Mouse (Mus musculus) right cerebral cortex, postnatal 25 days (tissue): Measurements from ENCODE around the gene Gck.

Experiments
- DNase-seq: peaks from one replicate; pipeline ENCODE4 v3.0.0; 2022

Gene Gck

GRCm38 (mm10) chr11:5949586-5950352 is at the start of gene Gck:
Gck (minus strand) TSS chr11:5950081.
- DNase-seq: no peak

GRCm38 (mm10) chr11:5998472-5998871 is 48.6 kb upstream of the Gck start:
- no peak for DNase-seq

- peak; percentile 68 for DNase-seq
These were observed 46.1 kb upstream of the Gck start for GRCm38 (mm10) chr11:5995989-5996388.

- no peak for DNase-seq
These were observed 45.0 kb upstream of the Gck start for GRCm38 (mm10) chr11:5994880-5995279.

GRCm38 (mm10) chr11:5994212-5994611 is 44.3 kb upstream of the Gck start:
- DNase-seq: no peak

DNA sequence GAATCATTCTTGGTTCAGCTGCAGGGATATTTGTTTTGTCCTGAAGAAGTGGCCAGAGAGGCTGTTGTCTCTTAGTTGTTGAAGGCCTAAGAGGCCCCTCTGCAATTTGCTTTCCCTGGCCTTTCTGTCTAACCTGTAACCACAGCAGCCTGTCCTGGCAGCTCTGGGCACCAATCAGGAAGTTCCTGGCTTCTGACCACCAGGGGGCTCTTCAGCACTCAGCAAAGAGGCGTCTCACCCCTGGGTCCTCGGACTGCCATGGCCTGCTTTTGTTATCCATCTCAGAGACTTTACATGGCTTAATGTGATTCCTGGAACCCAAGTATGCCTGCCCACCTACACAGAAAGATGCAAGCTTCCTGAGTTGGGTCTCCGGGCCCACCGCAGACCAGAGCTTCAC is 41.0 kb upstream of the Gck start:
- DNase-seq: no peak

GRCm38 (mm10) chr11:5989954-5990593 is 40.2 kb upstream of the Gck start:
- no peak for DNase-seq

DNA sequence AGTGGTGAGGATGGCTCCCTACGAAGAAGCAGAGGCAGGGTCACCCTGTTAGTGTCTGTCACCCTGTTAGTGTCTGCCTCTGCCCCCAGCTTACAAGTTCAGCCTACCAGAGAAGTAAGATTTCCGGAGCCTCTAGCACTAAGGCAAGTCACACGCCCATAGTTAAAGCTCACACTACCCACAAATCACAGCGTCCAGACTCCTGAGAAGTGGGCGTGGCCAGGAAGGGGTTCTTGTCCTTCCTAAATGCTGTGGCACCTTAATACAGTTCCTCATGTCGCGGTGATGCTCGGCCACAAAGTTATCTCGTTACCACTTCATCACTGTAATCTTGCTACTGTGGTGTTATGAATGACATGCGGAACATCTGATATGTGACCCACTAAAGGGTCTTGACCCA is 38.2 kb upstream of the Gck start:
- DNase-seq: no peak

DNA sequence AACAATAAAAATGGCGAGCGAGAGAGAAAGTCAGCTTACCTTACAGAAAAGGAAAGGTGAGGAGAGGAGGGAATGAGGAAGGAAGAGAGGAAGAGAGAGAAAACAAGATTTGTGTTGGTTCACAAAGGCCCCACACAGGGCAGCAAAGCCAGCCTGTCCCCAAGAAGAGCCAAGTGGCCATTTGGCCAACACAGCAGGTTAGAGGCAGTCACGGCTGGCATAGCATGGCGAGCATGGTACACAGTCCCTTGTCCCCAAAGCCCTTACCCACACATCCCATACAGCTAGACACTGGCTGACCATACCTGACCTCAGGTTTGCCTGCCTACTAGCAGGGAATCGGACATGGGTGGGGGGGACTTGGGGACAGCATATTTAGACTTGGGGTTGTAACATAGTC is 33.7 kb upstream of the Gck start:
- DNase-seq: no peak

- no peak for DNase-seq
These were observed 31.4 kb upstream of the Gck start for GRCm38 (mm10) chr11:5981323-5981722.

- no peak for DNase-seq
These were observed 30.7 kb upstream of the Gck start for GRCm38 (mm10) chr11:5980561-5980960.

GRCm38 (mm10) chr11:5980108-5980507 is 30.2 kb upstream of the Gck start:
- no peak for DNase-seq

GRCm38 (mm10) chr11:5979088-5979487 is 29.2 kb upstream of the Gck start:
- DNase-seq: no peak

GRCm38 (mm10) chr11:5976106-5976505 is 26.2 kb upstream of the Gck start:
- no peak for DNase-seq

DNA sequence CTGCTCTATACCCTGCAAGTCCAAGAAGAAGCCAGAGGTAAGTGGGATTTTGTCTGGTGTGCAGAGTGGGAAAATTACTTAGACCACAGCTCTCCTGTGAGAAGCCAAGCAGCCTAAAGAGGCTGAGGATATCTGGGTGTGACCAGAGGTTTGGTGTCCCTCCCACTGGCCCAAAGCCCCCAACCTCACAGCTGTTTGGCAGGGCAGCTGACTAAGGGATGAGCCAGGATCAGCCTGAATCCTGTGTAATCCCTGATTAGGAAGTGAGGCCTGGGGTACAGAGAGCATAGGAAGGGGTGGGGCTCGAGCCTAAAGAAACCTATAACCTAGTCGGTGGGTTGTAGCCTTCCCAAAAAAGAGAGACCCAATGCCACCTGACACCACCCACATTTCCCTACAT is 25.2 kb upstream of the Gck start:
- DNase-seq: no peak

DNA sequence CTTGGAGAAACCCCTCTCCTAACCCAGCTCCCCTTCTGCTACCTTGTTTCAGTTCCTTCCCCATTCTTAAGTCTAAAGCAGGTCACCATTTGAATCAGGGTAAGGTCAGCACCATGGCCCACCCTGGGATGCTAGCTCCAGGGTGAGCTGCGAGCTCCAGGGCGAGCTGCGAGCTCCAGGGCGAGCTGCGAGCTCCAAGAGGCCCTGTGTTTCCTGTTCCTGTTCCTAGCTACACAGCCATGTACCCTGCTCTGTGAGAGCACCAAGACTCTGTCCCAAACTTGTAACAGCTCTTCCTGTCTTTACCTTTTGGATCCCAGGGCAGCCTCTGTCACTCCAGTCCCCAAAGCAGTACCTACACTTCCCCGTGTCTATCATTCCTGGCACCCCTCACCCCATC is 24.2 kb upstream of the Gck start:
- DNase-seq: no peak

DNA sequence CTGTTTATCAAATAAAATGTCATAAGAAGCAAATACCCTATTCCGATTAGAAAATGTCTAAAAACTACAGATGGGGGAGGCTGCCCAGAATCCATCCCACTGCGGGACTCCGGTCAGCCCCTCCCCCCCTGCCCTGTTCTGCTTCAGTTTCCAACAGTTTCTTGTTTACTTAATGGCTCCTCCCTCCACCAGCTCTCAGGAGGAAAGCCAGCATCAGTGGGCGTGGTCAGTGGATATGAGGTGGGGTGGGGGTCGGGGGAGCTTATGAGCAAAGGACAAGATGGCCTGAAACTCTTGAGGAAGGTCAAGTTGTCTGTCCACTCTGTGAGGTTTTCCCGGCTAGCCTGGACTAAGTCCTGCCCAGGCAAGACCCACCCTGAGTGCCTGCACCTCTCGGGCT is 23.3 kb upstream of the Gck start:
- DNase-seq: no peak

GRCm38 (mm10) chr11:5971202-5971601 is 21.3 kb upstream of the Gck start:
- no peak for DNase-seq

DNA sequence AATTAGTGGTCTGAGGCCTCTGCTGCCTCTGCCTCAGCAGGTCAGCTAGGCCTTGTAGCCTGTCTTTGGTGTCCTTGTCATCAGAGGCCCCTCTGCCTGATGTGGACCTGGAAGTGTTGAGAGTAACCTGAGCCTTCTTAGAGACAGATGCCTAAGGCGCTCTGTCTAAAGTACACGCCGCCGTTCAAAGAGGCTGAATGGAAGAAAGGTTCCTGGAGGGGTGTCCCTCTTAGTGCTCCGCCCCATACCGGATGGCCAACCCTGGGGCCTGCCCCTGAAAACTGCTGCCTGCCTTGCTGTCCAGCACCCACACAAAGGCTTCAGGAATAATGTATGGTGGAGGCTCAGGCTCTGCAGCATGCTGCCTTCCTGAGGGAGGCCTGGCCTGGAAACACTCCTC is 18.3 kb upstream of the Gck start:
- no peak for DNase-seq

- DNase-seq: no peak
These were observed 16.9 kb upstream of the Gck start for GRCm38 (mm10) chr11:5966751-5967150.

- DNase-seq: no peak
These were observed 16.0 kb upstream of the Gck start for GRCm38 (mm10) chr11:5965865-5966264.

DNA sequence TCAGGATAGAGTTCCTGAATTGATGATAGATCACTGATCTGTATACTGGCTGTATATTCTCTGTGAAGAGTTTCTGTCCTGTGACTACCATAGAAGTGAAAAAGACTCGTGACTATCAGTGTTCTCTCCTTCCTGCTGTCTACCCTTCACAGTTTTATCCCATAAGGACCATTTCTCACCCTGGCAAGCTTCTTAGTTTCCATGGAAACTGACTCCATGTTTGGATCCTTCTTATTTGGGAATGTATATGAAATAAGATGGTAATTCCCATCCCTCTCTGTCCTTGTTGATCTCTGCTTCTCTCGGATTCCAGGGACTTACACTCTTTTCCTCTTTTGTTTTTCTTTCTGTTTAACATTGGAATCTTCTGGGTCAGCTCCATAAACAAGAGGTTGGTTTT is 10.2 kb upstream of the Gck start:
- DNase-seq: no peak

GRCm38 (mm10) chr11:5955546-5956276 is 5.8 kb upstream of the Gck start, which contains the start of gene Ykt6:
Ykt6 (plus strand) TSS chr11:5955693.
- DNase-seq: peak; percentile 96

DNA sequence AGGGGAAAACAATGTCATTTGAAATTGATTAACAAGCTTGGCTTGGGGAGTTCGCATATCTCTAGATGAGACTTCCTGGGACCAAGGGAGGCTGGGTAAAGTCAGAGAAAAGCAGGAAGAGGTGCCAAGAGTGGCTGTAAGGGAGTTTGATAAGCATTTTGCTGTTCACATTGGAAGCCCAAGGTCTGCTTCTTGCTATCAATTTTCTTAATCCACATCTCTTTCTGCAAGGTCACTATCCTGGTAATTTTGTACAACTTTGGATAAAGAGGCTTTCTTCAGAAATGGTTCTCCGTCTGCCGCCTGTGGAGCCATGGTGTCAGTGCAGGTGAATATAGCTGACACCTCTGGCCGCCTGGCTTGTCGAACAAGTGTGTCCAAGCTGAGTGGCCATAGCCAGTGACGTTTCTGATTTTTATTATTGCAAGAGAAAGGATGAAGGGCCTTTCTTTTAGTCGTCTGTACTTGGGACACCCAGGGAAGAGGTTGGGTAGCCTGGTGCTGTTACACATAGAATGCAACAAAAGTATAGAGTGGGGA is 5.2 kb upstream of the Gck start:
- DNase-seq: no peak
